Mouse (Mus musculus): ENCODE results near the gene Klf12. TPM values are rescaled to one million over a fixed set of nuclear protein-coding genes. Genes with fewer than 3 reads are reported as not detected.

Gene Klf12
- polyA plus RNA-seq, 1 experiment from 2014 or later: 33.8 TPM

DNA sequence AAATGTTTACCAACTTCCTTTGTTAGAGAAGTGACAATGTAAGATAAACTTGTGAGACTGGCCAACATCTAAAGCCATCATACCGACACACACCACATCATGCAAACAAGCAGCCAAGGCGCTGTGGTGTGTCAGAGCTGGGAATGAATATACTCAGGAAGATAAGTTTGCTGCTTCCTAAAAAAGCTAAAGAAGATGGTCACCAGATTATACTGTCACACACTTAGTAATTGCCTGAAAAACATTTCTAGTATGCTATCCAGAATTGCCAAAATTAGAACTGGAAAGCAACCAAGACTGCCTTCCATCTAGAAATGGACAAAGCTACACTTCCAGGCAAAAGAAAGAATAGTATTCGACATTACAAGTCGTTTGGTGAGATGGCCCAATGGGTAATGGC, 163.4 kb downstream of the Klf12 start:
- ATAC-seq (ENCODE audit: insufficient number of reproducible peaks, insufficient read depth, low FRiP score, low TSS enrichment): no peak
- 89% methylated on average over 4 of the region's 4 CpGs for WGBS
- H3K9me3 ChIP-seq: no peaks in the 10 kb centered on the region

DNA sequence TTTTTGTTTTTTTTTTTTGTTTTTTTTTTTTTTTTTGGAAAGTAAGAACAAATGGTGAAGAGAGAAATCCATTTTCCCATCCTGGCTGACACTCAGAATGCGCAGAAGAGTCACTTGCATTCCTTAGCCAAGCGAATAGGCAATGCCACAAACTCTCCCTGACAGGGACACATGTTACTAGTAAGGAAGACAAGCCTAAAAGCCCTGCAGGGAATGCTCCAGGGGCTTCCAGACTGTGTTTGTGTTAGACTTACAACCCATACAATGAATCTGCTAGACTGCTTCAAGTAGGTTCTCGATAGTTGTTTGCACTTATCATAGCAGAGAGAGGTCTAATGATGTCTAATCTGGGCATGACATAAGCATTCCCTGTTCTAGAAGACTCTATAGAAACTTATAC, 164.6 kb downstream of the Klf12 start:
- ATAC-seq (ENCODE audit: insufficient number of reproducible peaks, insufficient read depth, low FRiP score, low TSS enrichment): no peak
- Histone ChIP-seq H3K4me1 (no peaks in the 10 kb centered on the region), H3K27ac (no peak overlapping the region), H3K4me3 (no peak overlapping the region), H3K36me3 (no peaks in the 10 kb centered on the region), H3K9me3 (no peaks in the 10 kb centered on the region), H3K9ac (no peak overlapping the region), H3K27me3 (no peaks in the 10 kb centered on the region), H3K4me2 (replicated peaks) (no peak overlapping the region)
- WGBS: 57% methylated on average over 3 of the region's 3 CpGs

More for the DNA sequence above, 163.4 kb downstream of the Klf12 start:
- Histone ChIP-seq H3K4me1 (no peaks in the 10 kb centered on the region), H3K36me3 (no peaks in the 10 kb centered on the region), H3K4me2 (replicated peaks) (no peak overlapping the region), H3K27me3 (no peaks in the 10 kb centered on the region), H3K9ac (no peak overlapping the region), H3K4me3 (no peak overlapping the region), H3K27ac (no peak overlapping the region)

DNA sequence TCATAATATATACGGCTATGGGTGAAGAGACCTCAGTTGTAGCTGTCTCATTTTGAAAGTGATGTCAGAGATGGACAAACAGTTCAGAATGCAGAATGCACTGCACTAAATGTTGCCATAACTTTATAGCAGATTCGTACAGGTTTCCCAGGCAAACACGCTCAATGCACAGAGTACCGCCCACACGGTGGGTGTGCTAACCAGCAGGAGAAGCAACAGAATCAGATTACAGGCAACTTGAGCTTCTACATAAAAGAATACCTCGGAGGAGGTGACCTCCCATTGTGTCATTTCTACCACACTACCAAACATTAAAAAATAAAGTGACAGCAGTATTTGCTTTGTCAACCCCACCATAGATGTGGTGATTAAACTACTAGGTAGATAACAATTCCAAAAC, 171.1 kb downstream of the Klf12 start:
- Histone ChIP-seq H3K4me1 (peaks cover 8% of the 10 kb centered on the region), H3K27me3 (no peaks in the 10 kb centered on the region), H3K27ac (no peak overlapping the region), H3K4me2 (replicated peaks) (no peak overlapping the region), H3K4me3 (no peak overlapping the region), H3K36me3 (peaks cover 3% of the 10 kb centered on the region; the same call in 1 of the 2 replicates), H3K9ac (no peak overlapping the region), H3K9me3 (no peaks in the 10 kb centered on the region)
- no peak for ATAC-seq (ENCODE audit: insufficient number of reproducible peaks, insufficient read depth, low FRiP score, low TSS enrichment)
- WGBS: 41% methylated on average over 6 of the region's 6 CpGs

DNA sequence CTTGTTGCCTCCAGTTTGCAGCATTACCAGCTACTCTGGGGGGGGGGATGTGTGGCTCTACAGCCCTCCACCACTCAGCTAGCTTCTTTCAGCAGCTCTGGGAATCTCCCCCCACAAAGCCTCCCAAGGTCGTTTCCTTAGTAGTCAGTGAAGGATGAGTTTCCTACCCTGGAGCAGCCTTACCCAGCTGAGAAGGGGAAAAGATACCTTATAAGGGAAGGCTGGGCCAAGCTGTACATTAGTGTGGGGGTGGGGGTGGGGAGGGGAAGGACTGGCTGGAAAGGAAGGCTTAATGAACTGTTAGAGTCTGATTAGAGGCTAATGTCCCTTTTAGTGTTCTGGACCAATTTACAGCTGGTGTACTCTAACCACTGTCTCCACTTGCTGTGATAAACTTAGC, 172.7 kb downstream of the Klf12 start:
- peak; percentile 60; the same call in 1 of the 2 replicates for ATAC-seq (ENCODE audit: insufficient number of reproducible peaks, insufficient read depth, low FRiP score, low TSS enrichment)
- H3K4me1 ChIP-seq: peaks cover 8% of the 10 kb centered on the region
- H3K9ac ChIP-seq: no peak overlapping the region

DNA sequence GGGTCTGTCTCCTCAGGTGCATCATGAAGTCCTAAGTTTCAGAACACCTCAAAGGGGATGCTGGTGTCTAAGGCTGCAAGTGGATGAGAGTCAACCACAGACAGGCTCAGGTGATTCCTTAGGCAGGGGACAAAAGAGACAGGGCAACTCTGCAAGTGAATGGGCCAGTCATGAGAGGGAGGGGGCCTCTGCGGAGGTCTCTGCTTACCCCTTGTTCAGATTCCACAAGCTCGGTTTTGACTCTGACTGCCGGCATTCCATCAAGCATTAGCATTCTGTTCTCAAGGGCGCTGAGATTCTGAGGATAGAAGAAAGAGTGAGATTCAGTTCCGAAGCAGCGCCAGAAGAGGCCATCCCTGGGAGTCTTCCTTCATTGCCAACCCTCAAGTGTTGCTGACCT, 174.9 kb downstream of the Klf12 start:
- WGBS: 20% methylated on average over 6 of the region's 6 CpGs
- H3K9me3 ChIP-seq: no peaks in the 10 kb centered on the region

More for the DNA sequence above, 172.7 kb downstream of the Klf12 start:
- Histone ChIP-seq H3K9me3 (no peaks in the 10 kb centered on the region), H3K27ac (no peak overlapping the region), H3K27me3 (no peaks in the 10 kb centered on the region), H3K4me3 (no peak overlapping the region), H3K36me3 (peaks cover 3% of the 10 kb centered on the region; the same call in 1 of the 2 replicates), H3K4me2 (replicated peaks) (no peak overlapping the region)
- 0% methylated on average over 1 of the region's 1 CpGs for WGBS

DNA sequence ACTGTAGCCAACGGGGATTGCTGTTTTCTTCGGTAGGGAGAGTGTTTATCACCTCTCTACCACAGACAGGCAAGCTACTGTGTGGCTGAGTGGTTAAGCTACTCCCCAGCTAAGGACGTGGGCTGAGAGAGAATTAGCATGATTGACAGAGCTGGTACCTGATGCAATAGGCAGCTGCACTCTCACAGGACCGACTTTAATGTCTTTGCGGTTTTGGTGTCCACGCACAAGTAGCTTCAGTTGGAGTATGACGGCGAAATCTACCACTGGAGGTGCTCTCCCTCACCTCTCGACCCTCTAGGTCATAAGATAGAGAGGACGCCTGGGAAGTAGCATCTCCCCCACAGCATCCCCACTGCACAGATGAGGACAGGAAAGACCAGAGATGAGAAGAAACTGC, 178.9 kb downstream of the Klf12 start:
- 87% methylated on average over 10 of the region's 10 CpGs for WGBS
- ATAC-seq (ENCODE audit: insufficient number of reproducible peaks, insufficient read depth, low FRiP score, low TSS enrichment): no peak

More for the DNA sequence above, 174.9 kb downstream of the Klf12 start:
- Histone ChIP-seq H3K36me3 (peaks cover 3% of the 10 kb centered on the region; the same call in 1 of the 2 replicates), H3K4me1 (peaks cover 8% of the 10 kb centered on the region), H3K27me3 (no peaks in the 10 kb centered on the region), H3K27ac (no peak overlapping the region), H3K9ac (no peak overlapping the region), H3K4me2 (replicated peaks) (no peak overlapping the region), H3K4me3 (no peak overlapping the region)
- ATAC-seq (ENCODE audit: insufficient number of reproducible peaks, insufficient read depth, low FRiP score, low TSS enrichment): no peak

DNA sequence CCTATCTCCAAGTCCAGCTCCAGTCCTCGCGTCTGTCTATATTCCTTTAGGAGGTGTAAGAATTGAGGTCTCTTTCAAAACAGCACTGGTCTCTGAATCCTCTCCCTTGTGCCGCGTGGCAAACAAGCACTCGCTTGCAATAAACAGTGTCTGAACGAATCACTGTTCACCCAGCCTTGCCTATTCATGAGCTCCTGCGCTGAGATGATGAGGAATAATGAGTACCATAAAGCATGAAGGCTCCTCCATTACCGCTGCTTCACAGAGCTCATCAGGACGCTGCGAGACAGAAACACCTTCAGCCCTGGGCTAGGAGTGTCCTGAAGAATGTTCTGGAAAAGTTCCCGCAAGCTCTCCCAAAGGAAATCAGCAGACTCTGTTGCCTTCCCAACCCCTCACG, 179.7 kb downstream of the Klf12 start:
- Histone ChIP-seq H3K4me1 (no peaks in the 10 kb centered on the region), H3K27ac (no peak overlapping the region), H3K9ac (no peak overlapping the region), H3K4me3 (no peak overlapping the region), H3K4me2 (replicated peaks) (no peak overlapping the region), H3K36me3 (peaks cover 3% of the 10 kb centered on the region; the same call in 1 of the 2 replicates), H3K27me3 (no peaks in the 10 kb centered on the region), H3K9me3 (no peaks in the 10 kb centered on the region)
- WGBS: 84% methylated on average over 12 of the region's 12 CpGs
- no peak for ATAC-seq (ENCODE audit: insufficient number of reproducible peaks, insufficient read depth, low FRiP score, low TSS enrichment)

More for the DNA sequence above, 178.9 kb downstream of the Klf12 start:
- Histone ChIP-seq H3K9me3 (no peaks in the 10 kb centered on the region), H3K36me3 (peaks cover 3% of the 10 kb centered on the region; the same call in 1 of the 2 replicates), H3K9ac (no peak overlapping the region), H3K4me1 (no peaks in the 10 kb centered on the region), H3K4me3 (no peak overlapping the region), H3K27me3 (no peaks in the 10 kb centered on the region), H3K4me2 (replicated peaks) (no peak overlapping the region), H3K27ac (no peak overlapping the region)

DNA sequence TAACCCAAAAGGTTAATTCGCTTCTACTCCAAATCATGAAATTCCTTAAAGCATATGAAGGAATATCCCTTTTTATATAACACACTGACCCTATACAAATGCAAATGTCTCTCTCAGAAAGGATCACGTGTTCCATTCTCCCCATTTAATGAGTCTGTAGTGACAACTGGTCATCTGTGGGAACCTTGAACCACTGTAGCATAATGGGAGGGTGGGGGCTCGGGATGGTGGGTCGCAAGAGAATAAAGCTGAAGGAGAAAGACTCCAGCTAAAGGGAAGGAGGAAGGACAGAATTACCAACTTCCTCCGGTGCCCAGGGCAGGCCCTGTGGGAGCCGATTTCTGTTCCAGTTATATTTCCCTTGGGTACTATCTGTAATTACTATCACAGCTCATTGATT, 180.7 kb downstream of the Klf12 start:
- Histone ChIP-seq H3K9me3 (no peaks in the 10 kb centered on the region), H3K27ac (no peak overlapping the region), H3K27me3 (no peaks in the 10 kb centered on the region), H3K4me2 (replicated peaks) (no peak overlapping the region), H3K4me1 (no peaks in the 10 kb centered on the region), H3K9ac (no peak overlapping the region), H3K4me3 (no peak overlapping the region), H3K36me3 (peaks cover 3% of the 10 kb centered on the region; the same call in 1 of the 2 replicates)
- 88% methylated on average over 6 of the region's 6 CpGs for WGBS
- ATAC-seq (ENCODE audit: insufficient number of reproducible peaks, insufficient read depth, low FRiP score, low TSS enrichment): no peak

DNA sequence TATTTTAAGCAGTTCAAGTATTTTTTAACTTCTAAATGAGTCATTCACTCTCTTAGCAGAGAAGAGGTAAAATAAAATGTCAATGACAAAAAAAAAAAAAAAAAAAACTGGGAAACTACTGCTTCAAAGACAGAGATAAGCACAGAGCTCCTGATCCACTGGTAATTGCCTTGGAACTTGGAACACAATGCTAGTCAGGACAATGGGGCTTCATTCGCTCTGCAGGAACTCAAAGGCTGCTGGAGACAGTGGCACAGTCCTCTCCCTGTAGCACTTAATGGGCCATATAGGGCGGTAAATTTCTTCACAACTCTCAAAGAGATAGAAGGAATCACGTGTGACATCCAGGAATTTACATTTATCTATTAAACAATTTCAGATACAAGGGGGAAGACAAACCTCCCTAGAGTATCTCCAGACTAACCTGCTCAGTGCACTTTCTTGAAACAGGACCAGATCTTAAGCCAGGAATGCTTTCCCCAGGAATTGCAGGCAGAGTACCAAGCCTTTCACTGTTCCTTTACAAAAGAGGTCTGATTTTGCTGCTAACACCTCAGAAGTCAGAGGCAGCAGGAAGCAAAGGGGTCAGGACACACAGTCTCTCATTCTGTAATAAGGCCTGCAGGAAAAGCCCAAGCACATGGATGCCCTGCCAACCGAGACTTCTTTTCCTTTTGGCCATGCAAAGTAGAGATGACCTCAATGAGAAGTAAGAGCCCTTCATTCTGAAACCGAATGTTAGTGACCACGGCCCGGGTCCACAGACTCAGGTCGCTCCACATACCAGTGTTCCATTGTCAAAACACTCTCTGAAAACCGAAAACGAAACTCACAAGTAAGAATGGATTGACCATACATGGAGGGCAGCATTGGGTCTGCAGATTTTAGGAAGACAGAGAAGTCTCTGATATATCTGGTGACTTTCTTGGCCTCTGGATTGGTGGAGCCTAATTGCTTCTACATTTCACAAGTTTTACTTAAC, 187.0 kb downstream of the Klf12 start:
- no peaks in the 10 kb centered on the region for H3K36me3 ChIP-seq
- H3K27ac ChIP-seq: no peak overlapping the region
- no peaks in the 10 kb centered on the region for H3K9me3 ChIP-seq
- H3K4me1 ChIP-seq: no peaks in the 10 kb centered on the region
- WGBS: 80% methylated on average over 10 of the region's 10 CpGs
- ATAC-seq (ENCODE audit: insufficient number of reproducible peaks, insufficient read depth, low FRiP score, low TSS enrichment): no peak
- no peak overlapping the region for H3K4me3 ChIP-seq
- no peak overlapping the region for H3K4me2 ChIP-seq (replicated peaks)
- H3K9ac ChIP-seq: no peak overlapping the region
- no peaks in the 10 kb centered on the region for H3K27me3 ChIP-seq

DNA sequence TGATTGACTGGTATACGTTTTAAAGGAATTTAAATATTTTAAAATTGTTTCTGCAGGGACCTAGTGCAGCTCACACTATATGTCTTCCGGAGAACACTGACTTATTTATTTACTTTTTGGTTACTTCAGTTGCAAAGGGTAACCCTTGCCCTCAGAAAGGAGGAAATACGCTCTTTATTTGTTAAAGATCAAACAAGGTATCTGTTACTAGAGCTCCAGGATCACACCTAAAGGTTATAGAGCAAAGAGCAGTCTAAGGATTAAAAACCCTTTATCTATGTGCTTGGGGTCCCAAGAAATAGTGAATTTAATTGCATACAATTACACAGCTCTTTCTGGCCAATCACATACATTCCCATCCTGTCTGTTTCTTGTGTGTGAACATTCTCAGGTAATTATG, 188.7 kb downstream of the Klf12 start:
- no peak for ATAC-seq (ENCODE audit: insufficient number of reproducible peaks, insufficient read depth, low FRiP score, low TSS enrichment)
- Histone ChIP-seq H3K4me1 (no peaks in the 10 kb centered on the region), H3K36me3 (no peaks in the 10 kb centered on the region), H3K9me3 (no peaks in the 10 kb centered on the region), H3K9ac (no peak overlapping the region), H3K27ac (no peak overlapping the region), H3K4me3 (no peak overlapping the region), H3K27me3 (no peaks in the 10 kb centered on the region), H3K4me2 (replicated peaks) (no peak overlapping the region)
- 68% methylated on average over 3 of the region's 3 CpGs for WGBS

DNA sequence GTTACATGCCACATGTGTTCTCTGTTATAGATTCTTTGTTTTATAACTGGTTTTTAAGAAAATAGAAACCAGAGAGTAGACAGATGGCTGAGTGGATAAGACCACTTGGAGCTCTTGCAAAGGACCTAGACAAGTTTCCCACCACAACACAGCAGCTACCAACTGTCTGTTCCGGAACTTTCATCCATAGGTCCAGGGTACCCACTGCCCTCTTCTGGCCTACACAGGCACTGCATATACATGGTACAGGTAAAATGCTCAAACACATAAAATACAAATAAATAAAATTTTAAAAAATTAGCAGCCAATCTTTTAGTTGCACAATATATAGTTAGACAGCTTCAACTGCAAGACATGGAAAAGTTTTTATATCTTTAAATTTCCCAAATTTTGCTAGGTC, 194.0 kb downstream of the Klf12 start:
- WGBS: 94% methylated on average over 1 of the region's 1 CpGs

DNA sequence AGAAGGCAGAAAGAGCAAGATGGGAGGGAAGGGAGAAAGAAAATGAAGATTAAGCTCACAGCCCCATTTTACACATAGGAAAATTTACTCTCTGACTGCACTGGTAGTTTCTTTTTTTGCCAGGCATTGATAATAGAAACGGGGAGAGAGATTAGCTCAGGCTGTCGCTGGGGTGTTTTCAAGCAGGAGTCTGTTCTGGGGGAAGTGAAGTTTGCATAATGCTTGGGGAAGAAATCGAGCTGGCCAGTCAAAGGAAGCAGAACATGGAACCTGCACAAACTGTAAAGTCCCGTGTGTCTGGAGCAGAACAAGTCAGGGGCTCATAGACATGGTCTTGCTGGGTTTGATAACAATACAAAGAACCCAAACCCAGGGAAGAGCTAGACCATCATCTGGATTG, 204.9 kb downstream of the Klf12 start:
- H3K9ac ChIP-seq: no peak overlapping the region
- WGBS: 78% methylated on average over 4 of the region's 4 CpGs
- ATAC-seq (ENCODE audit: insufficient number of reproducible peaks, insufficient read depth, low FRiP score, low TSS enrichment): no peak
- H3K9me3 ChIP-seq: no peaks in the 10 kb centered on the region
- no peaks in the 10 kb centered on the region for H3K27me3 ChIP-seq
- H3K27ac ChIP-seq: no peak overlapping the region
- no peaks in the 10 kb centered on the region for H3K36me3 ChIP-seq
- H3K4me2 ChIP-seq (replicated peaks): no peak overlapping the region
- no peaks in the 10 kb centered on the region for H3K4me1 ChIP-seq
- no peak overlapping the region for H3K4me3 ChIP-seq

More for the DNA sequence above, 194.0 kb downstream of the Klf12 start:
- H3K36me3 ChIP-seq: no peaks in the 10 kb centered on the region
- H3K9me3 ChIP-seq: no peaks in the 10 kb centered on the region
- H3K4me2 ChIP-seq (replicated peaks): no peak overlapping the region
- H3K9ac ChIP-seq: no peak overlapping the region
- no peak overlapping the region for H3K27ac ChIP-seq
- H3K27me3 ChIP-seq: no peaks in the 10 kb centered on the region
- H3K4me1 ChIP-seq: no peaks in the 10 kb centered on the region
- H3K4me3 ChIP-seq: no peak overlapping the region
- ATAC-seq (ENCODE audit: insufficient number of reproducible peaks, insufficient read depth, low FRiP score, low TSS enrichment): no peak
